Mouse (Mus musculus) layer of hippocampus, postnatal 36 days (tissue): ENCODE results near the gene Smarcb1. TPM values are rescaled to one million over a fixed set of nuclear protein-coding genes. Genes with fewer than 3 reads are reported as not detected.

ENCODE experiments used
- DNase-seq, 2 experiments: peaks; one replicate each; pipeline ENCODE4 v3.0.0; 2022
- total RNA-seq, 2 experiments: library from RNA; stranded (reverse); gene quantifications; 2 replicates each; pipeline ENCODE4 v1.2.3; 2021

Smarcb1 gene
- total RNA-seq, 2 experiments from 2014 or later: 81.4 to 86.0 TPM

- DNase-seq: no peak
Observed at GRCm38 (mm10) chr10:75855416-75855981, 65.9 kb downstream of the Smarcb1 start.

- no peak for DNase-seq
Observed at GRCm38 (mm10) chr10:75854791-75855190, 66.6 kb downstream of the Smarcb1 start.

GRCm38 (mm10) chr10:75854096-75854495 is 67.3 kb downstream of the Smarcb1 start:
- no peak for DNase-seq

- peak; percentile 74 to 75 for DNase-seq
Observed at GRCm38 (mm10) chr10:75853452-75853851, 68.0 kb downstream of the Smarcb1 start.

- no peak for DNase-seq
Observed at GRCm38 (mm10) chr10:75852539-75853125, 68.8 kb downstream of the Smarcb1 start.

- DNase-seq: no peak
Observed at GRCm38 (mm10) chr10:75851681-75852080, 69.7 kb downstream of the Smarcb1 start.

GRCm38 (mm10) chr10:75851076-75851475 is 70.3 kb downstream of the Smarcb1 start:
- DNase-seq: no peak

GRCm38 (mm10) chr10:75848382-75848781 is 73.0 kb downstream of the Smarcb1 start:
- DNase-seq: no peak

Other genes starting within 250 kb of the Smarcb1 start
- gene Cabin1, start 157.3 kb downstream of the Smarcb1 start, total RNA-seq: 10 to 100 TPM; 58.5 to 73.4 TPM
- 10 to 100 TPM; 44.0 to 48.5 TPM for gene Ddt, start 148.2 kb downstream of the Smarcb1 start, total RNA-seq
- gene Gm20441, start 140.7 kb downstream of the Smarcb1 start, total RNA-seq: not detected
- gene Gstt3, start 140.2 kb downstream of the Smarcb1 start, total RNA-seq: 1 to 10 TPM; 1.4 to 3.2 TPM
- gene Gstt1, start 123.0 kb downstream of the Smarcb1 start, total RNA-seq: 1 to 10 TPM; 4.6 to 6.1 TPM
- not detected for gene Gstt4, start 99.1 kb downstream of the Smarcb1 start, total RNA-seq
- gene Gstt2, start 84.2 kb downstream of the Smarcb1 start, total RNA-seq: 1 to 10 TPM; 2.5 to 3.4 TPM
- 100 to 1,000 TPM; 432 to 467 TPM for gene Mif, start 61.4 kb downstream of the Smarcb1 start, total RNA-seq
- 1 to 10 TPM; 4.7 to 9.1 TPM for gene Derl3, start 28.2 kb downstream of the Smarcb1 start, total RNA-seq
- gene Chchd10, start 11.5 kb upstream of the Smarcb1 start, total RNA-seq: 100 to 1,000 TPM; 339 TPM
- under 1 TPM; 0.81 to 0.95 TPM for gene Mmp11, start 14.9 kb upstream of the Smarcb1 start, total RNA-seq
- gene Gm867, start 19.1 kb upstream of the Smarcb1 start, total RNA-seq: under 1 TPM in 1 of 2 experiments, not detected in 1; 0.52 TPM
- gene Vpreb3, start 21.4 kb upstream of the Smarcb1 start, total RNA-seq: not detected
- under 1 TPM; 0.13 to 0.35 TPM for gene Gm5134, start 32.9 kb upstream of the Smarcb1 start, total RNA-seq
- gene Zfp280b, start 111.0 kb upstream of the Smarcb1 start, total RNA-seq: 10 to 100 TPM; 16.7 to 18.1 TPM
- gene Slc5a4b, start 189.3 kb upstream of the Smarcb1 start, total RNA-seq: not detected
- gene Slc5a4a, start 225.8 kb upstream of the Smarcb1 start, total RNA-seq: not detected